Mouse (Mus musculus): Measurements from ENCODE around the gene Nckipsd. TPM values are rescaled to one million over a fixed set of nuclear protein-coding genes. Genes with fewer than 3 reads are reported as not detected.

Gene Nckipsd
- 34.3 and 35.4 TPM in 2 replicates for polyA plus RNA-seq (2012; rRNA removed)

GRCm38 (mm10) chr9:108808163-108808665 lies at the start of gene Nckipsd:
Gene Nckipsd (plus strand): TSS chr9:108808368.

GRCm38 (mm10) chr9:108783548-108784463 lies 24.4 kb upstream of the Nckipsd start, which contains the start of gene Ip6k2:
Gene Ip6k2 (plus strand): TSS chr9:108783796.

GRCm38 (mm10) chr9:108825820-108826699 lies 17.9 kb downstream of the Nckipsd start, which contains the start of gene Celsr3:
Gene Celsr3 (plus strand): TSS chr9:108826320.

GRCm38 (mm10) chr9:108852976-108853375 lies 44.8 kb downstream of the Nckipsd start, which contains the start of gene Slc26a6:
Gene Slc26a6 (plus strand): TSS chr9:108853283.

Other genes starting within 250 kb of the Nckipsd start
- gene Impdh2, start 248.1 kb upstream of the Nckipsd start, polyA plus RNA-seq (2012; rRNA removed): 131 and 132 TPM in 2 replicates
- 59.9 and 60.6 TPM in 2 replicates for gene Ndufaf3, start 240.9 kb upstream of the Nckipsd start, polyA plus RNA-seq (2012; rRNA removed)
- 277 and 285 TPM in 2 replicates for gene Dalrd3, start 238.5 kb upstream of the Nckipsd start, polyA plus RNA-seq (2012; rRNA removed)
- 260 and 264 TPM in 2 replicates for gene Wdr6, start 229.6 kb upstream of the Nckipsd start, polyA plus RNA-seq (2012; rRNA removed)
- gene P4htm, start 210.7 kb upstream of the Nckipsd start, polyA plus RNA-seq (2012; rRNA removed): 35.4 and 35.5 TPM in 2 replicates
- gene Arih2, start 159.0 kb upstream of the Nckipsd start, polyA plus RNA-seq (2012; rRNA removed): 42.5 and 42.6 TPM in 2 replicates
- 22.7 and 22.8 TPM in 2 replicates for gene Slc25a20, start 146.3 kb upstream of the Nckipsd start, polyA plus RNA-seq (2012; rRNA removed)
- 35.0 and 38.6 TPM in 2 replicates for gene Prkar2a, start 119.1 kb upstream of the Nckipsd start, polyA plus RNA-seq (2012; rRNA removed)
- gene Ip6k2, start 24.6 kb upstream of the Nckipsd start, polyA plus RNA-seq (2012; rRNA removed): 376 and 384 TPM in 2 replicates
- 82.0 and 92.6 TPM in 2 replicates for gene Celsr3, start 18.0 kb downstream of the Nckipsd start, polyA plus RNA-seq (2012; rRNA removed)
- 22.6 and 24.0 TPM in 2 replicates for gene Slc26a6, start 44.9 kb downstream of the Nckipsd start, polyA plus RNA-seq (2012; rRNA removed)
- gene Tmem89, start 106.3 kb downstream of the Nckipsd start, polyA plus RNA-seq (2012; rRNA removed): 0.43 and 0.45 TPM in 2 replicates
- gene Uqcrc1, start 128.3 kb downstream of the Nckipsd start, polyA plus RNA-seq (2012; rRNA removed): 354 and 371 TPM in 2 replicates
- 4.7 and 4.9 TPM in 2 replicates for gene Col7a1, start 145.2 kb downstream of the Nckipsd start, polyA plus RNA-seq (2012; rRNA removed)
- 0.25 and 0.28 TPM in 2 replicates for gene Ucn2, start 177.6 kb downstream of the Nckipsd start, polyA plus RNA-seq (2012; rRNA removed)
- gene Pfkfb4, start 183.4 kb downstream of the Nckipsd start, polyA plus RNA-seq (2012; rRNA removed): 35.4 and 39.6 TPM in 2 replicates
- gene Shisa5, start 230.2 kb downstream of the Nckipsd start, polyA plus RNA-seq (2012; rRNA removed): 58.5 and 82.4 TPM in 2 replicates

All from central nervous system, embryonic 18 days (tissue).